In genomic region chr6:97106777-97107176, GRCm38 (mm10) we compare ENCODE assay signal across 9 mouse cellular contexts. TPM values are rescaled to one million over a fixed set of nuclear protein-coding genes. Genes with fewer than 3 reads are reported as not detected.
DNase-seq lines count a peak whose midpoint lies in the region; ATAC-seq lines count a peak whose summit lies in the region.
"Had no signal": no experiment of that assay in that cellular context is flagged by ENCODE, and none has a peak within 500 bp of the region (broad histone marks: within the 10 kb centered on the region; RNA-seq: fewer than 3 reads in every experiment).

No protein-coding gene starts in this region.

- no peaks in the 10 kb centered on the region for H3K27me3 ChIP-seq in embryonic facial prominence, embryonic 11.5 days (ENCODE audit: control insufficient read depth, insufficient read depth, low read length)
- no peaks in the 10 kb centered on the region for H3K27me3 ChIP-seq in hindbrain, embryonic 14.5 days (ENCODE audit: control insufficient read depth, insufficient read depth, low read length)
- no peaks in the 10 kb centered on the region for H3K27me3 ChIP-seq in midbrain, embryonic 14.5 days (ENCODE audit: control insufficient read depth, insufficient read depth, low read length)

- DNase-seq in layer of hippocampus, adult 11-12 months (ENCODE audit: low spot score) = peak; percentile 43
- no peak for DNase-seq in layer of hippocampus, postnatal 36 days
- peak; percentile 66 for DNase-seq in adrenal gland, postnatal 14 days
- DNase-seq in embryonic facial prominence, embryonic 11.5 days (ENCODE audit: low spot score) = peak; percentile 90
- peak; percentile 89 for DNase-seq in hindbrain, embryonic 14.5 days (ENCODE audit: low spot score)
- DNase-seq in left cerebral cortex, postnatal 14 days (ENCODE audit: low spot score in 2 of 2) = peak; percentile 71 to 79
- peak; percentile 95 for DNase-seq in midbrain, embryonic 14.5 days
- peak; percentile 50 for DNase-seq in telencephalon, adult 2 months (ENCODE audit: low read depth, low spot score)

- intact Hi-C loops in left cerebral cortex, postnatal 14 days (cut with DNase I) = loop anchor here (5.0 kb wide), 2 partner anchors 79 to 99 kb away; no protein-coding TSS in a partner anchor

- no peak overlapping the region for H3K4me3 ChIP-seq in embryonic facial prominence, embryonic 11.5 days (ENCODE audit: low read depth, low read length)
- no peak overlapping the region for H3K4me3 ChIP-seq in hindbrain, embryonic 14.5 days (replicated peaks; ENCODE audit: low read length)
- no peak overlapping the region for H3K4me3 ChIP-seq in midbrain, embryonic 14.5 days (replicated peaks; ENCODE audit: low read depth, low read length)
- H3K4me3 ChIP-seq: embryonic facial prominence, embryonic 13.5 days had no signal

- no peaks in the 10 kb centered on the region for H3K9me3 ChIP-seq in embryonic facial prominence, embryonic 11.5 days (replicated peaks; ENCODE audit: control insufficient read depth, low read length)
- no peaks in the 10 kb centered on the region for H3K9me3 ChIP-seq in hindbrain, embryonic 14.5 days (ENCODE audit: control insufficient read depth, low read length)
- H3K9me3 ChIP-seq in midbrain, embryonic 14.5 days (ENCODE audit: control insufficient read depth, low read length) = no peaks in the 10 kb centered on the region
- H3K9me3 ChIP-seq: embryonic facial prominence, embryonic 13.5 days had no signal

- peak; percentile 62; the same call in 1 of the 2 replicates for ATAC-seq in embryonic facial prominence, embryonic 11.5 days (replicated peaks; ENCODE audit: insufficient number of reproducible peaks, low FRiP score, low TSS enrichment, low read depth)
- ATAC-seq in hindbrain, embryonic 14.5 days (ENCODE audit: low FRiP score) = peak; percentile 80; the same call in 1 of the 2 replicates
- peak; percentile 67 for ATAC-seq in midbrain, embryonic 14.5 days (ENCODE audit: low FRiP score, low TSS enrichment)

- no peak overlapping the region for H3K27ac ChIP-seq in embryonic facial prominence, embryonic 11.5 days (replicated peaks; ENCODE audit: low read depth, low read length)
- no peak overlapping the region for H3K27ac ChIP-seq in hindbrain, embryonic 14.5 days
- H3K27ac ChIP-seq in midbrain, embryonic 14.5 days (replicated peaks; ENCODE audit: low read depth, low read length) = no peak overlapping the region
- H3K27ac ChIP-seq: embryonic facial prominence, embryonic 13.5 days had no signal

- no peak overlapping the region for H3K9ac ChIP-seq in embryonic facial prominence, embryonic 11.5 days (replicated peaks; ENCODE audit: low read length)
- no peak overlapping the region for H3K9ac ChIP-seq in hindbrain, embryonic 14.5 days
- no peak overlapping the region for H3K9ac ChIP-seq in midbrain, embryonic 14.5 days (replicated peaks; ENCODE audit: low read length)
- H3K9ac ChIP-seq: embryonic facial prominence, embryonic 13.5 days had no signal

- no peak overlapping the region for H3K4me2 ChIP-seq in embryonic facial prominence, embryonic 11.5 days (ENCODE audit: low read depth, low read length)
- H3K4me2 ChIP-seq in hindbrain, embryonic 14.5 days (replicated peaks) = no peak overlapping the region
- no peak overlapping the region for H3K4me2 ChIP-seq in midbrain, embryonic 14.5 days (ENCODE audit: low read length)
- H3K4me2 ChIP-seq: embryonic facial prominence, embryonic 13.5 days had no signal

- WGBS in embryonic facial prominence, embryonic 11.5 days = 11% methylated on average over 2 of the region's 2 CpGs
- 7% methylated on average over 2 of the region's 2 CpGs for WGBS in hindbrain, embryonic 14.5 days
- 10% methylated on average over 2 of the region's 2 CpGs for WGBS in midbrain, embryonic 14.5 days

- H3K36me3 ChIP-seq in embryonic facial prominence, embryonic 11.5 days (replicated peaks; ENCODE audit: control insufficient read depth, insufficient read depth, low read depth, low read length) = no peaks in the 10 kb centered on the region
- H3K36me3 ChIP-seq in hindbrain, embryonic 14.5 days (replicated peaks; ENCODE audit: control insufficient read depth, insufficient read depth) = no peaks in the 10 kb centered on the region
- no peaks in the 10 kb centered on the region for H3K36me3 ChIP-seq in midbrain, embryonic 14.5 days (ENCODE audit: control insufficient read depth, insufficient read depth, low read length)

- H3K4me1 ChIP-seq in embryonic facial prominence, embryonic 11.5 days (ENCODE audit: control insufficient read depth, insufficient read depth, low read length) = peaks cover 3% of the 10 kb centered on the region; the same call in 1 of the 2 replicates
- H3K4me1 ChIP-seq in hindbrain, embryonic 14.5 days (replicated peaks; ENCODE audit: control insufficient read depth, insufficient read depth, low read length) = peaks cover 9% of the 10 kb centered on the region
- H3K4me1 ChIP-seq in midbrain, embryonic 14.5 days (ENCODE audit: control insufficient read depth, insufficient read depth, low read length) = 0 out of 2 replicates have a peak, but pooled peaks cover 4% of the 10 kb centered on the region

RNA-seq across cellular contexts. Expression of gene Eogt, which starts 42.2 kb away (rescaled TPM):
- 10 to 100 TPM; 17.1 to 22.5 TPM for total RNA-seq in layer of hippocampus, postnatal 36 days (2021)
- 35.6 and 36.4 TPM in 2 replicates for total RNA-seq in adrenal gland, postnatal 14 days (2021)
- 5.5 and 6.9 TPM in 2 replicates for polyA plus RNA-seq in embryonic facial prominence, embryonic 11.5 days (2014; fragmentation: Nextera tagmentation; extraction: Ambion mirVana)
- 9.8 and 10.8 TPM in 2 replicates for polyA plus RNA-seq in hindbrain, embryonic 14.5 days (2014; fragmentation: Nextera tagmentation; extraction: Ambion mirVana)
- total RNA-seq in left cerebral cortex, postnatal 14 days (2021) = 10 to 100 TPM; 38.6 to 41.3 TPM
- 5.2 and 9.1 TPM in 2 replicates for polyA plus RNA-seq in midbrain, embryonic 14.5 days (2014; fragmentation: Nextera tagmentation; extraction: Ambion mirVana)

RNA-seq across cellular contexts. Expression of gene Fam19a4, which starts 46.6 kb away (rescaled TPM):
- under 1 TPM; 0.15 to 0.18 TPM for total RNA-seq in layer of hippocampus, postnatal 36 days (2021)
- 1.1 and 1.2 TPM in 2 replicates for total RNA-seq in adrenal gland, postnatal 14 days (2021)
- polyA plus RNA-seq in embryonic facial prominence, embryonic 11.5 days (2014; fragmentation: Nextera tagmentation; extraction: Ambion mirVana) = 1.2 and 2.8 TPM in 2 replicates
- polyA plus RNA-seq in hindbrain, embryonic 14.5 days (2014; fragmentation: Nextera tagmentation; extraction: Ambion mirVana) = 2.6 and 3.7 TPM in 2 replicates
- under 1 TPM; 0.44 to 0.47 TPM for total RNA-seq in left cerebral cortex, postnatal 14 days (2021)
- polyA plus RNA-seq in midbrain, embryonic 14.5 days (2014; fragmentation: Nextera tagmentation; extraction: Ambion mirVana) = 5.7 and 8.0 TPM in 2 replicates

Comparison
In these comparisons a context has a peak if more than half of its experiments do, and no peak if none do; other contexts are left out.
1. DNase-seq: peak in layer of hippocampus, adult 11-12 months (single experiment), adrenal gland, postnatal 14 days (single experiment), embryonic facial prominence, embryonic 11.5 days (single experiment), hindbrain, embryonic 14.5 days (single experiment), left cerebral cortex, postnatal 14 days (2 of 2), midbrain, embryonic 14.5 days (single experiment) and telencephalon, adult 2 months (single experiment); none in layer of hippocampus, postnatal 36 days (0 of 2).
2. Peak in every context shown above with its lines, with median percentiles within 50 percentile points of each other: ATAC-seq.